Mouse (Mus musculus) Patski (cell line): ENCODE measurements around the gene Tmem252. TPM values are rescaled to one million over a fixed set of nuclear protein-coding genes. Genes with fewer than 3 reads are reported as not detected.

Experiments used
- ATAC-seq: fragments of 100-300 bp; one replicate; pipeline ENCODE4 v1.8.0; 2021
- CTCF ChIA-PET: fragments of 350-600 bp; sonication (Branson Sonifier 250); formaldehyde crosslinking; loops from one replicate; lab custom pipeline; 2022; ENCODE audit warnings: inconsistent platforms; lab: Charles Lee
- POLR2A ChIA-PET: fragments of 350-600 bp; sonication (Branson Sonifier 250); formaldehyde crosslinking; loops from one replicate; lab custom pipeline; 2022; ENCODE audit warnings: antibody characterized with exemption, inconsistent platforms; lab: Charles Lee
- DNase-seq: peaks from one replicate; pipeline ENCODE4 v3.0.0-alpha.2; 2011; ENCODE audit warnings: low read depth, low spot score
- H3K27me3 ChIP-seq: fragments of 371-371 bp; one replicate; pipeline ENCODE4 v1.5.1; 2021
- CTCF ChIP-seq: fragments of 100-300 bp; IDR thresholded peaks from one replicate; pipeline ENCODE4 v1.5.1; 2021
- in situ Hi-C: fragments of 300-500 bp; cut with MboI; formaldehyde crosslinking; loops from 3 replicates; pipeline ENCODE4 v1.11.1; 2018; ENCODE audit warnings: low pct_unique_long_range_greater_than_20kb, mixed read lengths
- polyA plus RNA-seq: library from polyadenylated mRNA; unstranded; gene quantifications from one replicate; pipeline ENCODE4 v1.2.3, GENCODE M21; 2021

Gene Tmem252
- polyA plus RNA-seq, 1 experiment from 2014 or later = 7.2 TPM

- no peaks in the 10 kb centered on the region for H3K27me3 ChIP-seq
- no peak for ATAC-seq
- no peak for TF ChIP-seq CTCF
- POLR2A ChIA-PET = no interaction called here
- in situ Hi-C loops = no loop called here
- no peak for DNase-seq
- CTCF ChIA-PET = interaction anchor here (0.6 kb wide), 1 partner anchor 491 kb away, joined by 3 read pairs; no protein-coding TSS in a partner anchor
Measured at GRCm38 (mm10) chr19:24716303-24717097, 42.7 kb downstream of the Tmem252 start.

- ATAC-seq (no peak), DNase-seq (no peak)
- CTCF ChIA-PET = interaction anchor here (0.8 to 1.1 kb wide), 2 partner anchors 13 to 21 kb away, joined by 3 to 4 read pairs; no protein-coding TSS in a partner anchor
- H3K27me3 ChIP-seq = no peaks in the 10 kb centered on the region
- POLR2A ChIA-PET = no interaction called here
- in situ Hi-C loops = no loop called here
- TF ChIP-seq CTCF = no peak
Measured at GRCm38 (mm10) chr19:24718021-24718420, 44.2 kb downstream of the Tmem252 start.

- POLR2A ChIA-PET = interaction anchor here (0.7 kb wide), 2 partner anchors 11 to 1915 kb away, joined by 3 read pairs; no protein-coding TSS in a partner anchor
- peak; percentile 58 for ATAC-seq
- H3K27me3 ChIP-seq = no peaks in the 10 kb centered on the region
- DNase-seq = peak; percentile 60
- in situ Hi-C loops = no loop called here
- CTCF ChIA-PET = interaction anchor here (1.2 to 2.7 kb wide), 4 partner anchors 8 to 51 kb away, joined by 4 to 7 read pairs (median 5); no protein-coding TSS in a partner anchor
- no peak for TF ChIP-seq CTCF
Measured at GRCm38 (mm10) chr19:24719504-24719903, 45.7 kb downstream of the Tmem252 start.

GRCm38 (mm10) chr19:24720448-24720847 lies 46.6 kb downstream of the Tmem252 start:
- CTCF ChIA-PET = interaction anchor here (1.2 to 2.7 kb wide), 6 partner anchors 9 to 150 kb away, joined by 4 to 7 read pairs (median 4); no protein-coding TSS in a partner anchor
- POLR2A ChIA-PET = no interaction called here
- no peak for TF ChIP-seq CTCF
- no peaks in the 10 kb centered on the region for H3K27me3 ChIP-seq
- in situ Hi-C loops = no loop called here
- ATAC-seq (peak; percentile 70), DNase-seq (peak; percentile 73)

GRCm38 (mm10) chr19:24724362-24724761 lies 50.6 kb downstream of the Tmem252 start:
- DNase-seq (no peak), ATAC-seq (no peak)
- no peaks in the 10 kb centered on the region for H3K27me3 ChIP-seq
- TF ChIP-seq CTCF = no peak
- in situ Hi-C loops = no loop called here
- POLR2A ChIA-PET = no interaction called here
- CTCF ChIA-PET = no interaction called here

- in situ Hi-C loops = no loop called here
- no peak for DNase-seq
Measured at GRCm38 (mm10) chr19:24730661-24731060, 56.9 kb downstream of the Tmem252 start.

More at GRCm38 (mm10) chr19:24730661-24731060, 56.9 kb downstream of the Tmem252 start:
- CTCF ChIA-PET = interaction anchor here (0.7 to 2.3 kb wide), 6 partner anchors 10 to 377 kb away, joined by 3 to 13 read pairs (median 4); no protein-coding TSS in a partner anchor
- ATAC-seq = no peak
- no peaks in the 10 kb centered on the region for H3K27me3 ChIP-seq
- TF ChIP-seq CTCF = no peak
- POLR2A ChIA-PET = interaction anchor here (0.5 to 0.6 kb wide), 2 partner anchors 11 to 98 kb away, joined by 3 to 4 read pairs; no protein-coding TSS in a partner anchor

Other genes with a start within 250 kb of the Tmem252 start
- 29.6 TPM for gene Fam122a, start 196.7 kb upstream of the Tmem252 start, polyA plus RNA-seq
- 5.6 TPM for gene Pip5k1b, start 118.1 kb upstream of the Tmem252 start, polyA plus RNA-seq
- 4.0 TPM for gene Pgm5, start 187.8 kb downstream of the Tmem252 start, polyA plus RNA-seq
- gene Gm10053, start 201.7 kb downstream of the Tmem252 start, polyA plus RNA-seq = 315 TPM
- gene Foxd4, start 227.2 kb downstream of the Tmem252 start, polyA plus RNA-seq = 0.08 TPM